Mouse (Mus musculus): Measurements from ENCODE around the gene Rrbp1.

Rrbp1 gene

GRCm38 (mm10) chr2:143914760-143915599, 96.1 kb downstream of the Rrbp1 start, which contains the start of gene Dstn:
Dstn (plus strand) TSS chr2:143915320.
- peak; percentile 96 for DNase-seq (ENCODE audit: low spot score)

GRCm38 (mm10) chr2:143914221-143914620, 96.8 kb downstream of the Rrbp1 start:
- peak; percentile 49 for DNase-seq (ENCODE audit: low spot score)

GRCm38 (mm10) chr2:143912199-143912598, 98.9 kb downstream of the Rrbp1 start:
- DNase-seq (ENCODE audit: low spot score) = no peak

- DNase-seq (ENCODE audit: low spot score) = no peak
Observed at GRCm38 (mm10) chr2:143909230-143909629, 101.8 kb downstream of the Rrbp1 start.

GRCm38 (mm10) chr2:143904896-143905295, 106.2 kb downstream of the Rrbp1 start:
- no peak for DNase-seq (ENCODE audit: low spot score)

- no peak for DNase-seq (ENCODE audit: low spot score)
Observed at GRCm38 (mm10) chr2:143903376-143904045, 107.6 kb downstream of the Rrbp1 start.

GRCm38 (mm10) chr2:143900821-143901351, 110.2 kb downstream of the Rrbp1 start:
- DNase-seq (ENCODE audit: low spot score) = no peak

GRCm38 (mm10) chr2:143899470-143900220, 111.4 kb downstream of the Rrbp1 start:
- no peak for DNase-seq (ENCODE audit: low spot score)

All from embryo, embryonic 10.5 days (tissue).